Mouse (Mus musculus) cerebellum, postnatal 14 days (tissue): ENCODE results near the gene Lif.
A peak's percentile ranks its signal among the peaks of the same experiment; 100 is the strongest.

Experiments
- DNase-seq, 2 experiments: peaks; one replicate each; pipeline ENCODE4 v3.0.0; 2021; ENCODE audit warnings: mixed read lengths in 2 of 2

Lif gene

GRCm38 (mm10) chr11:4263296-4263695 lies 5.9 kb downstream of the Lif start:
- no peak for DNase-seq

- DNase-seq, result peak in 1 of 2 experiments; percentile 2
These were observed 6.7 kb downstream of the Lif start for GRCm38 (mm10) chr11:4264066-4264465.

GRCm38 (mm10) chr11:4266271-4267201 lies 9.2 kb downstream of the Lif start:
- DNase-seq, result peak; percentile 59 to 65

- DNase-seq, result no peak
These were observed 9.8 kb downstream of the Lif start for GRCm38 (mm10) chr11:4267202-4267578.

GRCm38 (mm10) chr11:4268500-4268899 lies 11.1 kb downstream of the Lif start:
- DNase-seq, result no peak

- no peak for DNase-seq
These were observed 13.5 kb downstream of the Lif start for GRCm38 (mm10) chr11:4270744-4271459.

- no peak for DNase-seq
These were observed 14.2 kb downstream of the Lif start for GRCm38 (mm10) chr11:4271544-4271943.

- DNase-seq, result peak; percentile 54 to 67
These were observed 19.1 kb downstream of the Lif start for GRCm38 (mm10) chr11:4276411-4276861.

- no peak for DNase-seq
These were observed 22.6 kb downstream of the Lif start for GRCm38 (mm10) chr11:4279909-4280308.

- no peak for DNase-seq
These were observed 24.5 kb downstream of the Lif start for GRCm38 (mm10) chr11:4281852-4282251.

- DNase-seq, result no peak
These were observed 26.3 kb downstream of the Lif start for GRCm38 (mm10) chr11:4283627-4284026.

GRCm38 (mm10) chr11:4289280-4289679 lies 31.9 kb downstream of the Lif start:
- no peak for DNase-seq

- DNase-seq, result peak; percentile 43 to 50
These were observed 34.3 kb downstream of the Lif start for GRCm38 (mm10) chr11:4291639-4292038.

- no peak for DNase-seq
These were observed 35.0 kb downstream of the Lif start for GRCm38 (mm10) chr11:4292224-4292887.

- DNase-seq, result no peak
These were observed 35.5 kb downstream of the Lif start for GRCm38 (mm10) chr11:4292888-4293247.

- DNase-seq, result no peak
These were observed 36.1 kb downstream of the Lif start for GRCm38 (mm10) chr11:4293481-4293880.

GRCm38 (mm10) chr11:4294047-4294446 lies 36.7 kb downstream of the Lif start:
- DNase-seq, result no peak

GRCm38 (mm10) chr11:4294495-4295351 lies 37.4 kb downstream of the Lif start:
- peak; percentile 53 to 62 for DNase-seq

- DNase-seq, result no peak
These were observed 39.4 kb downstream of the Lif start for GRCm38 (mm10) chr11:4296610-4297275.

- DNase-seq, result no peak
These were observed 40.4 kb downstream of the Lif start for GRCm38 (mm10) chr11:4297753-4298152.

GRCm38 (mm10) chr11:4298615-4299014 lies 41.3 kb downstream of the Lif start:
- DNase-seq, result no peak

- no peak for DNase-seq
These were observed 41.8 kb downstream of the Lif start for GRCm38 (mm10) chr11:4299191-4299590.
